Mouse (Mus musculus) forebrain, embryonic 10.5 days (tissue): ENCODE results near the gene Ice2. TPM values are rescaled to one million over a fixed set of nuclear protein-coding genes. Genes with fewer than 3 reads are reported as not detected.
A peak's percentile ranks its signal among the peaks of the same experiment; 100 is the strongest.

Source experiments
- DNase-seq: peaks from one replicate; pipeline ENCODE4 v3.0.0-alpha.2; 2017; ENCODE audit warnings: low spot score; ENCODE audit errors: extremely low spot score
- H3K27ac ChIP-seq: fragments of 300-500 bp; sonication (generic); 2 replicates; pipeline ENCODE4 v1.5.1; 2016; ENCODE audit warnings: mild to moderate bottlenecking
- H3K27me3 ChIP-seq: fragments of 300-500 bp; sonication (generic); 2 replicates; pipeline ENCODE4 v1.6.1; 2016; ENCODE audit warnings: mild to moderate bottlenecking; ENCODE audit not compliant: poor library complexity, severe bottlenecking
- H3K36me3 ChIP-seq: fragments of 300-500 bp; sonication (generic); replicated peaks from 2 replicates; pipeline ENCODE4 v1.6.1; 2016; ENCODE audit warnings: mild to moderate bottlenecking, moderate library complexity
- H3K4me1 ChIP-seq: fragments of 300-500 bp; sonication (generic); 2 replicates; pipeline ENCODE4 v1.6.1; 2016
- H3K4me3 ChIP-seq: fragments of 300-500 bp; sonication (generic); 2 replicates; pipeline ENCODE4 v1.5.1; 2016; ENCODE audit warnings: mild to moderate bottlenecking, moderate library complexity
- H3K9me3 ChIP-seq: fragments of 300-500 bp; sonication (generic); 2 replicates; pipeline ENCODE4 v1.6.1; 2016; ENCODE audit warnings: mild to moderate bottlenecking, moderate library complexity
- WGBS: fragments of 180-500 bp; shearing (Covaris S2); methylation state at CpG from one replicate; pipeline ENCODE4 v1.1.7; 2016; 5-methylcytosine and 5-hydroxymethylcytosine counted together
- polyA plus RNA-seq: library from polyadenylated mRNA; unstranded; fragments of >200 nt; fragmentation: Nextera tagmentation; extraction: Ambion mirVana; gene quantifications from 2 replicates; pipeline ENCODE4 v1.2.1, GENCODE M21; 2016

The Ice2 gene
- polyA plus RNA-seq, 1 experiment from 2014 or later = 21.1 TPM

DNA sequence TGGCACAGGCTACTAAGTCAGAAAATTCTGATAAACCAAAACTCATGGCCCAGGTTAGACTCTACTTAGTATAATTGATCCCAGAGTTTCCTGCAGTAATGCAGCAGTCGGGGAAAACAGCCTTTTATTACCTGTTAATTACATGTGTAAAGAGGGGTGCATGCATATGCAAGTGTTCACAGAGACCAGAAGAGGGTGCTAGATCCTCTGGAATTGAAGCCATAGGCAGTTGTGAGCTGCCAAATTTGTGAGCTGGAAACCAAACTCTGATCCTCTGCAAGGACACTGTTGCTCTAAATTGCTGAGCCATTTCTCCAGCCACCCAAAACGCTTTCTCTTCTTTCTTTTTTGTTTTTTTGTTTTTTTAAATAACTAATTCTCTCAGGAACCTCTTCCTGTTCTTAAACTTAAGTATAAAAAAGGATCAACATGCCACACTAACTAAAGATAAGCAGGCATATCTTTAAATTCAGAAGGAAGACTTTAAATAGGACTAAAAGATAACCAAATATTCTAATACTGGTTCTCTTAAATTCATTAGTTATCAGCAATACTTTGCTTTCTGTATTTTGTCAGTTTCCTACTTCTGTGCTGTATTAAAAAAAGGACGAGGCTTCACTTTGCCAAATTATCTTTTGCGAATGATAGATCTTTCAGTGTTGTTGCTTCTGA lies 20.6 kb upstream of the Ice2 start:
- Histone ChIP-seq H3K27me3 (no peaks in the 10 kb centered on the region), H3K36me3 (peaks cover 42% of the 10 kb centered on the region), H3K4me1 (no peaks in the 10 kb centered on the region), H3K9me3 (no peaks in the 10 kb centered on the region), H3K4me3 (no peak overlapping the region), H3K27ac (no peak overlapping the region)
- DNase-seq = no peak
- WGBS = 86% methylated on average over 4 of the region's 4 CpGs

DNA sequence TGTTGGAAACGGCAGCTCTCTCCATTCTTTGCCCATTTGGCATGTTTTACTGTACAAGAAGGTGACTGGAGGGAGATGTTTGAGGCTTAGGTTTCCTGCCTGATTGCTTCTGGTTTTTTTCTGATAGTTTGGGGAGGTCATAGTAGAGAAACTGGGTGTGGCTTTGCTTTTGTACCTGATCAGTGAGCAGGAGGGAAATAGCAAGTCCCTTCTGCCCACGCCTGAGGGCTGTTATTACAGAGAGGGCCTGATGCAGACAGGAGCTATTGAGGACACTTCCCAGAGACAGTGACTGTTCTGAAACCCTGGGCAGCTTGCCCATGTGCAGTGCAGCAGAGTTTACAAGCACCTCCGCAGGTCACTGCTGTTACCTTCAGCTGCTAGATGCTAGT lies 20.1 kb upstream of the Ice2 start:
- Histone ChIP-seq H3K4me3 (no peak overlapping the region), H3K27ac (no peak overlapping the region), H3K27me3 (no peaks in the 10 kb centered on the region), H3K4me1 (no peaks in the 10 kb centered on the region), H3K9me3 (no peaks in the 10 kb centered on the region), H3K36me3 (peaks cover 40% of the 10 kb centered on the region)
- 92% methylated on average over 3 of the region's 3 CpGs for WGBS
- no peak for DNase-seq

DNA sequence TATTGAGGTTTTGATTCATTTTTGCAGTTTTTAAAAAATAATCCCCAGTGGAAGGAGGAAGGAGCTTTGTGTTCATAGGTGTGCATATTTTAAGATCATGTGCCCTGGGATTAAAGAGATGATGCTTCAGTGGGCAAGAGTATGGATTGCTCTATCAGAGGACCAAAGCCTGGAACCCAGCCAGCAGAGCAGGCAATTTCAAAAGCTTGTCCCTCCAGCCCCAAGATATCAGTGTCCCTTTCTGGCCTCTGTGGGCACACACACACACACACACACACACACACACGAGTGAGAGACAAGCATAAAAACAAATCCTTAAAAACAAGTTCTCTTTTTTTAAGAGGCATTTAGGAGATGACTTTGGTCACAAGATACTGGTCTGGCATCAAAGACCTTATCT lies 17.2 kb upstream of the Ice2 start:
- no peak for DNase-seq
- Histone ChIP-seq H3K36me3 (peaks cover 28% of the 10 kb centered on the region), H3K27ac (no peak overlapping the region), H3K9me3 (no peaks in the 10 kb centered on the region), H3K4me1 (0 out of 2 replicates have a peak, but pooled peaks cover 4% of the 10 kb centered on the region), H3K4me3 (no peak overlapping the region), H3K27me3 (no peaks in the 10 kb centered on the region)
- WGBS = 78% methylated on average over 1 of the region's 1 CpGs

DNA sequence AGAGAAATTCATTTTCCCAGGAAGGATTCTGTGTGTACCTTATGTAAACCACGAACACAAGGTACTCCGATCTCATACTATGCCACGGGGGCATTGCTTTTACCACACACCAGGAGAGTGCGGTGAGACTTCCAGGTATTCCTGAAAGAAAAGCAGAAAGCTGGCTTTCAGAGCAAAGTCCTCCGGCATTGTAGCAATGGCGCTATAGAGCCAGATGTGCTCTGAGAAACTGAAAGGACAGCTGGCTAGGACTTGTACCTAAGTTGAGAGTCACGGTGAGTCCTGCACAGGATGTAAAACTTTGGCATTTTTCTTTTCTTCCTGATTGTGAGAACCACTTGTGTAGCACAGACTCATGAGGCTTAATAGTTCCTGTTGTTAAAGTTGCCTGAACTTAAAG lies 16.0 kb upstream of the Ice2 start:
- 54% methylated on average over 7 of the region's 7 CpGs for WGBS
- H3K4me3 ChIP-seq = no peak overlapping the region
- no peaks in the 10 kb centered on the region for H3K27me3 ChIP-seq
- DNase-seq = no peak
- H3K27ac ChIP-seq = no peak overlapping the region
- H3K4me1 ChIP-seq = 0 out of 2 replicates have a peak, but pooled peaks cover 4% of the 10 kb centered on the region
- peaks cover 16% of the 10 kb centered on the region for H3K36me3 ChIP-seq
- H3K9me3 ChIP-seq = no peaks in the 10 kb centered on the region

DNA sequence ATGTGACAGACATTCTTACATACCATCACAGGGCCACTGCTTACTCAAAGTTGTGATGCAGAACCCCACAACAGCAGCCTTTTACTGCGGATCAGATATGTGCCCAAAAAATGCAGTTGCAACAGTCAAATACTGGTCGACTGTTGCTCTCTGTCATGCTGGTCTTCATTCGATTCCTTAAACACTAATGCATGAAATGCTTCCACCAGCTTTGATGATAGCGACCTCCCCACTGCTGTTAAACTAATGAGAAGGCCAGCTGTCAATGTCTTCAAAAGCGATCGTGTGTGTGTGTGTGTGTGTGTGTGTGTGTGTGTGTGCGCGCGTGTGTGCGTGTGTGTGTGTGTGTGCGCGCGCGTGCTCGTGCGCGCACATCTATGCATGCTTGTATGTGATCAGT lies 13.2 kb upstream of the Ice2 start:
- DNase-seq = no peak

DNA sequence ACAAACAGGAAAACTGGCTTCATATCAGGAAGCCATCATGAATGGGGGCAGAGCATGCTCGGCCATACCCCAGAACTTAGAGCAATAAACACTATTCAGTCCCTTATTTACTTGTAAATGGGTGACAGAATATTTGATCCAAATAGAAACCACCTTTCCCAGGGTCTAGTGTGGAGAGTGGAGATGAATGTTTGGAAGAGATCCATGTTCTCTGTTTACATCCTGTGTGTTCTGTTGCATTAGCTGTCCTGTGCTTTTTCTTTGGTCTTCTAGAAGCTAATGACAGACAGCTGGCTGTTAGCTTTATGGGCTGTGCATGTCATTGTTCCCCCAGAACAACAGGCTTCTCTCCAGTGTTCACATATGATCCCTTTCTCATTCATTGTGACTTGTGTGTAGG lies 12.8 kb upstream of the Ice2 start:
- WGBS = 92% methylated on average over 1 of the region's 1 CpGs
- no peak overlapping the region for H3K4me3 ChIP-seq
- no peak for DNase-seq
- 0 out of 2 replicates have a peak, but pooled peaks cover 4% of the 10 kb centered on the region for H3K4me1 ChIP-seq
- no peaks in the 10 kb centered on the region for H3K27me3 ChIP-seq
- H3K36me3 ChIP-seq = no peaks in the 10 kb centered on the region
- H3K27ac ChIP-seq = no peak overlapping the region
- H3K9me3 ChIP-seq = no peaks in the 10 kb centered on the region

More for the DNA sequence above, 13.2 kb upstream of the Ice2 start:
- no peaks in the 10 kb centered on the region for H3K36me3 ChIP-seq
- 0 out of 2 replicates have a peak, but pooled peaks cover 4% of the 10 kb centered on the region for H3K4me1 ChIP-seq
- H3K9me3 ChIP-seq = no peaks in the 10 kb centered on the region
- 95% methylated on average over 17 of the region's 17 CpGs for WGBS
- no peaks in the 10 kb centered on the region for H3K27me3 ChIP-seq
- H3K4me3 ChIP-seq = no peak overlapping the region
- no peak overlapping the region for H3K27ac ChIP-seq

DNA sequence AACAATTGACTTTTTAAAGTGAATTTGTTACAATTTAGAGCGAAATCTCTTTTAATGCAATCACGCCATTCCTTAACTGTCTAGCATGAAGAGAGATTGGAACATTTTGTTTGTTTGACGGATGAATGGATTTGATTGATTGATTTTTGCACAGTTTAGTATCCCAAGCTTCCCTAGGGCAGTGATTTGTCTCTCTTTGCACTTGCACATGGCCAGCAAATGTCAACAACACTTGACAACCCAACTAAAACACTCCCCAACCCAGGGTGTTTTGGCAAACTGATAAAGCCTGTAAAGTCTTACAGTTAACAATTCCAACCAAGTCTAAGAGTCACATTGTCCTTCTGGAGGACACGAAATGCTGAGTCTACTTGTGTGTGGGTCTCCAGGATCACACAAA lies 10.4 kb upstream of the Ice2 start:
- peaks cover 10% of the 10 kb centered on the region; the same call in 1 of the 2 replicates for H3K4me1 ChIP-seq
- H3K9me3 ChIP-seq = no peaks in the 10 kb centered on the region
- no peaks in the 10 kb centered on the region for H3K36me3 ChIP-seq
- H3K4me3 ChIP-seq = no peak overlapping the region
- H3K27ac ChIP-seq = no peak overlapping the region
- no peaks in the 10 kb centered on the region for H3K27me3 ChIP-seq
- 88% methylated on average over 4 of the region's 4 CpGs for WGBS
- no peak for DNase-seq

DNA sequence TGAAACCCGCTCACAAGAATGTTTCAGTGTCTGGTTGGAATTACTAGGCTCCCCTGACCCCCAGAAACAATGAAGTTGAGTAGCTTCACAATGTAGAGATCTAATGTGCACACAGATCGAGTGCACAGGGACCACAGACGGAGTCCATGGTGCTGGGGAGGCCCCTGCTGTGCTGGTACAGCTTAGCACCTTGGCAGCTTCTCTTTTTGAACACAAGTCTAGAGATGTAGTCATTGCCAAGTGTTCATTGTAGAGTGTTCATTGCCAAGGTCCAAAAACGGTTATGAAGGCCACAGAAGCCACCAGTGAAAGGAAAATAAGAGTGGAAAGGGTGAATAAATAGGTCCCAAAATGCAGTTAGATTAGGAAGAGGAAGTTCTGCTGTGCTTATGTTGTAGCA lies 7.1 kb upstream of the Ice2 start:
- 74% methylated on average over 4 of the region's 4 CpGs for WGBS
- Histone ChIP-seq H3K4me1 (peaks cover 6% of the 10 kb centered on the region; the same call in 1 of the 2 replicates), H3K27ac (no peak overlapping the region), H3K36me3 (no peaks in the 10 kb centered on the region), H3K4me3 (no peak overlapping the region), H3K9me3 (no peaks in the 10 kb centered on the region), H3K27me3 (no peaks in the 10 kb centered on the region)
- no peak for DNase-seq

DNA sequence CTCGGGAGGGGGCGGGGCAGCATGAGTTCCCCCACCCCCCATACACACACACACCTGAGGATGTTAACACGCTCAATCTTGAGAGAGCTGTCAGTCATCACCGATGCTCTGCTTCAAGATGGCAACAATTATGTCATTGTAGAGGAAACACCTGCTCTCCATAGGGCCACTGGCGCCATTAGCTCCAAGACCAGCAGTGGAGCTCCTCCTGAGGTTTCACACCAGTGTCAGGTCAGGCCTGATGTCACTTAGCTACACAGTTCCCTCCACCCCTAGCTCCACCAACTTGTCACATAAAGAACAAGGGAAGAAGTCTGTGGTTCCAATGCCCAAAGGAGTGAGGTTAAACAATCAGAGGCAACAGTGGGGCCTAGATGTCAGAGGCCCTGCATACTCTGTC lies 3.5 kb upstream of the Ice2 start:
- H3K27me3 ChIP-seq = no peaks in the 10 kb centered on the region
- no peaks in the 10 kb centered on the region for H3K9me3 ChIP-seq
- no peak for DNase-seq
- H3K36me3 ChIP-seq = no peaks in the 10 kb centered on the region
- H3K27ac ChIP-seq = no peak overlapping the region
- WGBS = 92% methylated on average over 5 of the region's 5 CpGs
- H3K4me1 ChIP-seq = peaks cover 23% of the 10 kb centered on the region
- no peak overlapping the region for H3K4me3 ChIP-seq

DNA sequence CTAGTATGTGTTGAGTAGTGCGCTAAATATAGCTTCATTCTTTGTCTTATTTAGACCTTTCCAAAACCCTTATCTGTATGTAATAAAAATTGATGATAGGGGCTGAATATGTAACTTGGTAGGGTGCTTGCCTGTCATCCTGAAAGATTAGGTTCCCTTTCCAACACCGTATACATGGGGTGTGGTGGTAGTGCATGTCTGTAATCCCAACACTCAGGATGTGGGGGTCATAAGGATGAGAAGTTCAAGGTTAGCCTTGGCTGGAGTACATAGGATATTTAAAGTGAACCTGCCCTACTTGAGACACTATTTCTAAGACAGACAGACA lies 310 bp upstream of the Ice2 start:
- H3K27ac ChIP-seq = peak overlapping the region; percentile 99
- H3K9me3 ChIP-seq = no peaks in the 10 kb centered on the region
- H3K4me3 ChIP-seq = peak overlapping the region; percentile 86
- peaks cover 18% of the 10 kb centered on the region for H3K4me1 ChIP-seq
- 69% methylated on average over 2 of the region's 2 CpGs for WGBS
- 0 out of 2 replicates have a peak, but pooled peaks cover 2% of the 10 kb centered on the region for H3K36me3 ChIP-seq
- no peaks in the 10 kb centered on the region for H3K27me3 ChIP-seq
- peak; percentile 21 for DNase-seq

DNA sequence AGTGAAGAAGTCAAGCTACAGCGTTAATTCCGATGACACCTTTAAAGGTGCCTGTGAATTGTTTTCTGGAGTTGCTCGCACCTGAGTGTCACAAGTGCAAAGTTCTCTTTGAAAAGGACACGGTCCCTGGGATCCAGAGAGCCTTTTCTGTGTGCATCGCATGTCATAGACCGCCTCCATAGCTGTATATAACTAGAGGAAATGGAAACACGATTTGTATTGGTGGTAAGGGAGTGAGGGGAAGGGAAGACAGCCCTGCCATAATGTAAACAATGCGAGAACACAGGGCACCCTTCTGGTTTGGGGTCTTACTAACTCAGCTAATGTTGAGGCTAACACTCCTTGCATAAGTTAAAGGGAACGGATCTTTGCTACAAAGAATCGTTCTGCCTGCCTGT lies 746 bp downstream of the Ice2 start:
- peak overlapping the region; percentile 99 for H3K27ac ChIP-seq
- H3K4me3 ChIP-seq = peak overlapping the region; percentile 86
- 0 out of 2 replicates have a peak, but pooled peaks cover 2% of the 10 kb centered on the region for H3K36me3 ChIP-seq
- no peaks in the 10 kb centered on the region for H3K27me3 ChIP-seq
- no peaks in the 10 kb centered on the region for H3K9me3 ChIP-seq
- peaks cover 18% of the 10 kb centered on the region for H3K4me1 ChIP-seq
- no peak for DNase-seq
- WGBS = 22% methylated on average over 10 of the region's 10 CpGs

DNA sequence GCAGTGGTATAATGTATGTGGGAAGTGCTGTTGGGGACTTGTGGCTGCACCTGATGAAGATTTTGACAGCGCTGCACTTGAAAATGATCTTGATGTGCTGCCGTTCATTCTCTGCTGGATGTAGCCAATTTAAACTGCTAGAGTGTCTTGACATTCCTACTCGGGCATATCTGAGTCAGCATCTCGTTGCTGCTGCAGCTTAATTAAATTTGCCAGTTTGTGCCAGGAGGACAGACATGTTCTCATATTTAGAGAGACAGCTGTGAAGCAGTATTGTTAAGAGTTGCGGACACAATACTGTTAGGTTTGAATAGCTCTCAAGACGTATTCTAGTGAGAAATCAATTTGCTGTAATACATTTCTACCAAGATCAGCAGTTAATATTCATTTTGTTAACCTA lies 7.0 kb downstream of the Ice2 start:
- no peak overlapping the region for H3K4me3 ChIP-seq
- DNase-seq = no peak
- no peaks in the 10 kb centered on the region for H3K4me1 ChIP-seq
- peaks cover 8% of the 10 kb centered on the region; the same call in 1 of the 2 replicates for H3K36me3 ChIP-seq
- H3K27me3 ChIP-seq = no peaks in the 10 kb centered on the region
- WGBS = 88% methylated on average over 6 of the region's 6 CpGs
- H3K27ac ChIP-seq = no peak overlapping the region
- H3K9me3 ChIP-seq = no peaks in the 10 kb centered on the region

DNA sequence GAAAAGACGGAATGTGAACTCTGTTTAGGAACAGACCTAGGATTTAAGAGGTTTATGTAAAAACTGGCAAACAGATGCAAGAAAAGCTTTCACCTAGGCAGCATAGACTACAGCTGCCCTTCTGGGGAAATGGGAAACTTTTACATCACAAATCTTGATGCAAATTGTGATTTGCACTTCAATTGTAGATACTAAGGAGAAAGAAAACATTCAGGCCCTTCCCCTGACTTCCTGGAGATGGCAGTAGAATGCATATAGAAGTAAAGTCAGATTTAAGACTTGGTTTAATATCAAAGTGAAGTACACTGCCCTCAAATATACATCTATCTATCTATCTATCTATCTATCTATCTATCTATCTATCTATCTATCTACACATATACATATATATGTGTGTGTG lies 21.8 kb downstream of the Ice2 start:
- no peaks in the 10 kb centered on the region for H3K27me3 ChIP-seq
- no peak overlapping the region for H3K27ac ChIP-seq
- peaks cover 67% of the 10 kb centered on the region for H3K36me3 ChIP-seq
- H3K4me1 ChIP-seq = no peaks in the 10 kb centered on the region
- no peak for DNase-seq
- no peaks in the 10 kb centered on the region for H3K9me3 ChIP-seq
- WGBS = 96% methylated on average over 1 of the region's 1 CpGs
- H3K4me3 ChIP-seq = no peak overlapping the region

DNA sequence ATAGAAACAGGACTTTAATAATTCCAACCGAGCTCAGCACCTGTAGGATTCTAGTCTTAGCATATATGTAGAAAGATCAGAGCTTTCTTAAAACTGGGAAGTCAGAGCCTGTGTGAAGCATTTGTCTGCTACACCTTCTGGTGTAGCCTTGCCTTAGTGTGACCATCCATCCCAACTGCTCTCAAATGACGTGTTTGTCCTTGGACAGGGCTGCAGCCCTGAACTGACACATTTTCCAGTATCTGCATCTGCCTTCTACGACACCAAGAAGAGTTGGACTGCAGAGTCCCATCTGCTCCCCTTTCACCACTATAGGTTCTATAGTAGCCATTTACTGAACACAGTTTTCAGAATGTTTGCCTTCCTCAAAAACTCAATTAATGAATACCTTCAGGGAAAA lies 32.8 kb downstream of the Ice2 start:
- H3K4me1 ChIP-seq = peaks cover 20% of the 10 kb centered on the region
- no peak for DNase-seq
- peaks cover 72% of the 10 kb centered on the region for H3K36me3 ChIP-seq
- H3K27ac ChIP-seq = no peak overlapping the region
- no peaks in the 10 kb centered on the region for H3K27me3 ChIP-seq
- no peak overlapping the region for H3K4me3 ChIP-seq
- 85% methylated on average over 3 of the region's 3 CpGs for WGBS
- H3K9me3 ChIP-seq = no peaks in the 10 kb centered on the region
